Mouse (Mus musculus): ENCODE data around the gene Zfyve26.

DNA sequence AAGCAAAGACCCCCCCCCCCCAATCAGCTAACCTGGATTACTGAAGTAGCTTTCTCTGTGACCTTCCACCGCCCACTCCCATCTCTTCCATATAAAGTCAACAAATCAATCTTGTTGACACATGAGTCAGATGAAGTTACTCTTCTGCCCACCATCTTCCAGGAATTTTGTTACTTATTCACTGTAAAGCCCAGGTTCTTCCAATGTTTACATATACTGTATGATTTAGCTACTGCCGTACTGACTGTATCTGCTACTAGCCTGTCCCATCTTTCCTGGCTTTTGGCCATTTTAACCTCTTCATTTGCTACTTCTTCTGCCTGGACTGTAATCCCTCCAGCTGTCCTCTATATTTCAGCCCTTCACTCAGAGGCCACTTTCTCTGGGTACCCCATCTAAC is 54.1 kb downstream of the Zfyve26 start:
- no peak for TF ChIP-seq CTCF (IDR thresholded peaks at IDR 0.05)
- TF ChIP-seq POLR2A (IDR thresholded peaks at IDR 0.05; ENCODE audit: insufficient read depth, low read depth, low read length), result no peak

All from heart, adult 2 months (tissue).